ENCODE assay signal across 26 mouse cellular contexts in genomic region chr1:72935084-72935483, GRCm38 (mm10).
DNase-seq lines count a peak whose midpoint lies in the region; ATAC-seq and TF ChIP-seq lines count a peak whose summit lies in the region.
"Had no signal": no experiment of that assay in that cellular context is flagged by ENCODE, and none has a peak within 500 bp of the region (broad histone marks: within the 10 kb centered on the region; RNA-seq: fewer than 3 reads in every experiment).

No protein-coding gene starts in this region.

- no peaks in the 10 kb centered on the region for H3K9me3 ChIP-seq in heart, embryonic 13.5 days
- no peaks in the 10 kb centered on the region for H3K9me3 ChIP-seq in heart, embryonic 16.5 days (replicated peaks; ENCODE audit: control insufficient read depth, low read length)
- H3K9me3 ChIP-seq: embryonic facial prominence, embryonic 12.5 days; embryonic facial prominence, embryonic 15.5 days; forebrain, embryonic 12.5 days; forebrain, embryonic 15.5 days; G1E; hindbrain, embryonic 12.5 days; hindbrain, embryonic 15.5 days had no signal

- peak; percentile 67 for DNase-seq in gastrocnemius, adult 2 months
- no peak for DNase-seq in gastrocnemius, postnatal 10 days
- no peak for DNase-seq in heart, adult 18-20 months
- no peak for DNase-seq in heart, adult 8-10 months (ENCODE audit: low spot score)
- DNase-seq in MN1 (ENCODE audit: low spot score) = peak; percentile 90
- DNase-seq: adrenal gland, adult 2 months; adrenal gland, postnatal 14 days; B cell, adult 2 months; cerebellum, adult 11 months; cerebellum, adult 2 months; cerebellum, adult 9-11 months; cerebellum, postnatal 25 days; gastrocnemius, postnatal 36 days; kidney, adult 2 months had no signal

- H3K27ac ChIP-seq in gastrocnemius, adult 2 months = no peak overlapping the region
- H3K27ac ChIP-seq in heart, embryonic 13.5 days (replicated peaks) = 0 out of 2 replicates have a peak overlapping the region, but pooled peaks have one; percentile 6
- H3K27ac ChIP-seq in heart, embryonic 16.5 days (ENCODE audit: low read length) = peak overlapping the region; percentile 23; the same call in 1 of the 2 replicates
- H3K27ac ChIP-seq: embryonic facial prominence, embryonic 12.5 days; embryonic facial prominence, embryonic 15.5 days; forebrain, embryonic 12.5 days; forebrain, embryonic 15.5 days; hindbrain, embryonic 12.5 days; hindbrain, embryonic 15.5 days; kidney, postnatal 0 days had no signal

- no peaks in the 10 kb centered on the region for H3K27me3 ChIP-seq in heart, embryonic 13.5 days (replicated peaks)
- H3K27me3 ChIP-seq in heart, embryonic 16.5 days (ENCODE audit: control insufficient read depth, insufficient read depth, low read length) = no peaks in the 10 kb centered on the region
- H3K27me3 ChIP-seq: embryonic facial prominence, embryonic 12.5 days; embryonic facial prominence, embryonic 15.5 days; forebrain, embryonic 12.5 days; forebrain, embryonic 15.5 days; hindbrain, embryonic 12.5 days; hindbrain, embryonic 15.5 days had no signal

- no peak for ATAC-seq in heart, embryonic 13.5 days (ENCODE audit: extremely low read depth, insufficient number of reproducible peaks, low FRiP score, low TSS enrichment)
- ATAC-seq in heart, embryonic 16.5 days (replicated peaks; ENCODE audit: extremely low read depth, insufficient read depth, low FRiP score) = peak; percentile 23; the same call in 1 of the 2 replicates
- ATAC-seq in erythroid progenitor cell, adult 5-6 weeks (replicated peaks; ENCODE audit: low FRiP score, poor library complexity, severe bottlenecking) = no peak
- ATAC-seq: forebrain, embryonic 15.5 days; intestine, postnatal 0 days had no signal

- TF ChIP-seq CTCF in gastrocnemius, adult 2 months (IDR thresholded peaks at IDR 0.05) = no peak

- no peak overlapping the region for H3K9ac ChIP-seq in heart, embryonic 13.5 days
- H3K9ac ChIP-seq in heart, embryonic 16.5 days (ENCODE audit: low read length) = no peak overlapping the region
- H3K9ac ChIP-seq: embryonic facial prominence, embryonic 12.5 days; embryonic facial prominence, embryonic 15.5 days; forebrain, embryonic 12.5 days; forebrain, embryonic 15.5 days; hindbrain, embryonic 12.5 days; hindbrain, embryonic 15.5 days had no signal

- H3K4me3 ChIP-seq in gastrocnemius, adult 2 months = no peak overlapping the region
- H3K4me3 ChIP-seq in heart, embryonic 13.5 days = no peak overlapping the region
- H3K4me3 ChIP-seq in heart, embryonic 16.5 days (ENCODE audit: low read length) = no peak overlapping the region
- H3K4me3 ChIP-seq: embryonic facial prominence, embryonic 12.5 days; embryonic facial prominence, embryonic 15.5 days; forebrain, embryonic 12.5 days; forebrain, embryonic 15.5 days; hindbrain, embryonic 12.5 days; hindbrain, embryonic 15.5 days had no signal

- peaks cover 20% of the 10 kb centered on the region for H3K4me1 ChIP-seq in heart, embryonic 13.5 days
- H3K4me1 ChIP-seq in heart, embryonic 16.5 days (ENCODE audit: control insufficient read depth, insufficient read depth, low read length) = 0 out of 2 replicates have a peak, but pooled peaks cover 3% of the 10 kb centered on the region
- H3K4me1 ChIP-seq: embryonic facial prominence, embryonic 12.5 days; embryonic facial prominence, embryonic 15.5 days; forebrain, embryonic 12.5 days; forebrain, embryonic 15.5 days; hindbrain, embryonic 12.5 days; hindbrain, embryonic 15.5 days had no signal

- no peaks in the 10 kb centered on the region for H3K36me3 ChIP-seq in heart, embryonic 13.5 days
- H3K36me3 ChIP-seq in heart, embryonic 16.5 days (ENCODE audit: control insufficient read depth, insufficient read depth) = no peaks in the 10 kb centered on the region
- H3K36me3 ChIP-seq: embryonic facial prominence, embryonic 12.5 days; embryonic facial prominence, embryonic 15.5 days; forebrain, embryonic 12.5 days; forebrain, embryonic 15.5 days; G1E; hindbrain, embryonic 12.5 days; hindbrain, embryonic 15.5 days had no signal

- intact Hi-C loops in gastrocnemius, adult 2 months (cut with DNase I) = loop anchor here (10.0 kb wide), 1 partner anchor 50 kb away; no protein-coding TSS in a partner anchor

- no peak overlapping the region for H3K4me2 ChIP-seq in heart, embryonic 13.5 days
- no peak overlapping the region for H3K4me2 ChIP-seq in heart, embryonic 16.5 days (ENCODE audit: low read depth, low read length)
- H3K4me2 ChIP-seq: embryonic facial prominence, embryonic 12.5 days; embryonic facial prominence, embryonic 15.5 days; forebrain, embryonic 12.5 days; forebrain, embryonic 15.5 days; hindbrain, embryonic 12.5 days; hindbrain, embryonic 15.5 days had no signal

- 33% methylated on average over 4 of the region's 4 CpGs for WGBS in heart, embryonic 13.5 days
- WGBS in heart, embryonic 16.5 days = 46% methylated on average over 4 of the region's 4 CpGs

Comparison
In these comparisons a context has a peak if more than half of its experiments do, and no peak if none do; other contexts are left out.
1. DNase-seq: peak in gastrocnemius, adult 2 months (single experiment) and MN1 (single experiment); none in gastrocnemius, postnatal 10 days (single experiment), heart, adult 18-20 months (0 of 2) and heart, adult 8-10 months (single experiment).